Mouse (Mus musculus): ENCODE measurements around the gene Meis1.

The Meis1 gene

GRCm38 (mm10) chr11:18830087-18830486 is 188.7 kb downstream of the Meis1 start:
- no peak for DNase-seq (ENCODE audit: low spot score in 2 of 2)

Measured in cerebellum, postnatal 4 days (tissue).